Mouse (Mus musculus): ENCODE data around the gene Olfr1493-ps1. TPM values are rescaled to one million over a fixed set of nuclear protein-coding genes. Genes with fewer than 3 reads are reported as not detected.

Olfr1493-ps1 gene
- total RNA-seq (2023) = not detected

DNA sequence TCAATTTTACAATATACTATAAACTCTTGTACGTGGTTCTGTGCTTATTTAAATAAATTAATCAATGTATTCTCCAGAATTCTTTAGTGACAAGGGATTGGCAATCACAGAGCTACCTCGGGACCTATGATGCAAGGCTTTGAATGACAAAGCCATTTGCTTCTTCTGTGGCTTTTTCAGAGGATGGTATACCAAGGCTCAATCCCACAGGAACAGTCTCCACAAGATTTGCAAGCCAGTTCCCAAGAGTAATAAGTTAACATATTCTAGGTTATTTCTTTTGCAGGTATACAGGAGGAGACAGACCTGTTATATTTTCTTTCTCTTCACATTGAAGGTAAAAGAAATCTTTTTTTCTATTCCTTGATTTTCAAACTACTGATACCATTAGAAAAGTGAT lies at the start of gene Olfr1493-ps1:
Gene Olfr1493-ps1 (plus strand): TSS at position 301 of the 400 bp plus-strand sequence.

DNA sequence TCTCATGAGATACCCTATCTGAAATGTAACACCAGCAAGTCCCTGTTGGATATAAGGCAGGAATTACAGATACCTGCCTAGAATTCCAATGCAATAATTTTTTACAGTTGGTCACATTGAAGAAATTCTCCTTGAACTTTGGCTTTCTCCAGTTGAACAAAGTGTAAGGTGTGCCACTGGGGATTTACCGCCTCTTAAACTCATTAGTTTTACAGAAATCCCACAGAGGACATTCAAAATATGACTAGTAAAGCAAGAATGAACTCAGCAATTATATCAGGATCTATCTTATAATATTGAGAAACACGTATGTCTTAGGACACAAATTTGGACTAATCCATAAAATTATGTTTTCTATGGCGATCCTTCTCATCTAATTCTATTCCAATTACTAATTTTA lies 26.1 kb upstream of the Olfr1493-ps1 start, which contains the start of gene Olfr1491:
Gene Olfr1491 (plus strand): TSS at position 301 of the 400 bp plus-strand sequence.

GRCm38 (mm10) chr19:13739428-13739827 lies 16.4 kb downstream of the Olfr1493-ps1 start, which contains the start of gene Olfr1494:
Gene Olfr1494, plus strand, starts transcription at chr19:13739728.

DNA sequence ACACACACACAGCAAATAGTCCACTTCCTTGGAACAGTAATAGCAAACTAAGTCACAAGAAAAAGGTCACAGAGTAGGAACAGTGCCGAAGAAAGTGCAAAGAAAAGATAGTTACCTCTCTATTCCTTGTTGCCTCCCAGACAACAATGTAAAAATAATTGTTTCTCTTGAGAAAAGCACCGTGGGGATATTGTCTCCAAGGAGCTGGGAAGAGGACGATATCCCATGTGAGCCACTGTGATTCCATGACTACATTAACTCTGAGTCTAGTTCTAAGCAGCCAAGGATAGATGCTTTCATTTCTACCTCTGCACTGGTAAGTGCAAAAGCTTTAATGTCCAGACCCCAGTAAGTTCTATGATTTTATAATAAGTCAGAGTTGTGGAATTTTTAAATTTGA lies 41.2 kb downstream of the Olfr1493-ps1 start, which contains the start of gene Olfr1495:
Gene Olfr1495 (plus strand): TSS at position 301 of the 400 bp plus-strand sequence.

GRCm38 (mm10) chr19:13777578-13777977 lies 54.5 kb downstream of the Olfr1493-ps1 start, which contains the start of gene Olfr1496:
Gene Olfr1496, plus strand, starts transcription at chr19:13777878.

Other genes starting within 250 kb of the Olfr1493-ps1 start
- not detected for gene Olfr1475, start 243.1 kb upstream of the Olfr1493-ps1 start, total RNA-seq (2023)
- gene Olfr1477, start 222.7 kb upstream of the Olfr1493-ps1 start, total RNA-seq (2023) = not detected
- gene Olfr1480, start 195.4 kb upstream of the Olfr1493-ps1 start, total RNA-seq (2023) = not detected
- not detected for gene Olfr1484, start 139.8 kb upstream of the Olfr1493-ps1 start, total RNA-seq (2023)
- not detected for gene Olfr1487, start 105.9 kb upstream of the Olfr1493-ps1 start, total RNA-seq (2023)
- gene Olfr1489, start 91.7 kb upstream of the Olfr1493-ps1 start, total RNA-seq (2023) = not detected
- not detected for gene Olfr1490, start 72.2 kb upstream of the Olfr1493-ps1 start, total RNA-seq (2023)
- not detected for gene Olfr1491, start 26.0 kb upstream of the Olfr1493-ps1 start, total RNA-seq (2023)
- not detected for gene Olfr1494, start 16.4 kb downstream of the Olfr1493-ps1 start, total RNA-seq (2023)
- gene Olfr1495, start 41.3 kb downstream of the Olfr1493-ps1 start, total RNA-seq (2023) = not detected
- not detected for gene Olfr1496, start 54.6 kb downstream of the Olfr1493-ps1 start, total RNA-seq (2023)
- not detected for gene Olfr1497, start 74.9 kb downstream of the Olfr1493-ps1 start, total RNA-seq (2023)
- gene Olfr1499, start 96.2 kb downstream of the Olfr1493-ps1 start, total RNA-seq (2023) = not detected
- gene Olfr1500, start 107.2 kb downstream of the Olfr1493-ps1 start, total RNA-seq (2023) = not detected
- gene Olfr1501, start 127.4 kb downstream of the Olfr1493-ps1 start, total RNA-seq (2023) = not detected
- gene Olfr1502, start 138.5 kb downstream of the Olfr1493-ps1 start, total RNA-seq (2023) = not detected
- gene Olfr1504, start 174.7 kb downstream of the Olfr1493-ps1 start, total RNA-seq (2023) = not detected
- gene Olfr1505, start 190.3 kb downstream of the Olfr1493-ps1 start, total RNA-seq (2023) = not detected

Measured in neutrophil, adult 59 days (primary cell).